Mouse (Mus musculus): ENCODE measurements at regions not wholly inside any gene's neighbourhood (a gene's known extent, or its start where the extent isn't known, plus 50 kb on each side); places are given as distances from the start of the nearest gene placed in this dataset.

DNA sequence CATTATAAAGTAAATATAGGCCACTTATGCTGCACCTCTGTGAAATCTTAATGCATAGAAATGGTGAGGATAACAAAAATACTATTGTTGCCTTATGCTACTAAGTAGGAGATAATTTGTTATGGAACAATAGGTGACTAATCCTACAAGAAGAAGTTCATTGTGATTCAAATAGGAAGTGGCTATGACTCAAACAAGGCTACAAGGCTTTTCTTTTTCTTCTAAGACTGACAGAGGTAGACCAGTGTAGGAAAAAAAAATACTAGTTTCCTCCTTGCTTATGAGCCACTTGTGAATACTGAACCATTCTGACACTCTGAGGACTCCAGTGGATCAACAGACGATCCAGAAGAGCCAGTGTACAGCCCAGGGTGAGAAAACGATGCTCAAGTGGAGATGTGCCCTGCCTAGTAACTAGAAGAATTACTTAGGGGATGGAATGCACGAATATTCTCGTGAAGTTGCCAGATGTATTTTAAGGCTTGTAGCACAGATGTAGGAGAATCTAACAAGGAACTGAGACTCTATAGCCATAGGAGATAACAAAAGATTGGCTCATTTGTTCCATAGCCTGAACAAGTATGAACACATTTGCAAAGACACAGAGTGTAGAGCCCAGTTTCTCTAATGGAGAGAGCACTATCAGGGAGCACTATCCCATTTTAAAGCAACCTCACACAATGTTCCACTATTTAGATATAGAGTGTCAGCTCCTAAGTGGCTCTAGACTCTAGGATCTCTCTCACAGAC lies 60.3 kb downstream of the Fzd1 start:
- no peak for DNase-seq

GRCm38 (mm10) chr5:4696701-4697100 lies 61.1 kb downstream of the Fzd1 start:
- DNase-seq, result no peak

DNA sequence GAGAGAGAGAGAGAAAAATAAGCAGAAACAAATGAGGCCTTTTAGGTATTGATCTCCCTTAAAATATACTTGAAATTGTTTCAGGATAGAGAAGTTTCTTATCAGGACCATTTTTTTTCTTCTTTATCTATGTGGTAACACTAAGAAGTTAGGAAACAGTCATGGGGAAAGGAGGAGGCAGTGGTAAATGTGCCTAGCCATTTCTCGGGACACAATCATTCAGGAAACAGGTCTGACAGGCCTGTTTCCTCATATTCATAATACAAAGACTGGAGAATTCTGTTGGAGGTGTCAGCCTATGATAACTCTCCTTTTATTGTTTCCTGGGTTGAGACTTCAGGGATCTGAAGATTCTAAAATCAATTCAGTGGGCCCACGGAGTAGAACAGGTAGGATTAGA lies 68.7 kb downstream of the Fzd1 start:
- DNase-seq, result no peak

- DNase-seq, result peak in 1 of 2 experiments; percentile 7
These were observed 82.5 kb downstream of the Fzd1 start for GRCm38 (mm10) chr5:4675316-4675715.

- no peak for DNase-seq
These were observed 91.5 kb downstream of the Fzd1 start for GRCm38 (mm10) chr5:4666381-4666780.

DNA sequence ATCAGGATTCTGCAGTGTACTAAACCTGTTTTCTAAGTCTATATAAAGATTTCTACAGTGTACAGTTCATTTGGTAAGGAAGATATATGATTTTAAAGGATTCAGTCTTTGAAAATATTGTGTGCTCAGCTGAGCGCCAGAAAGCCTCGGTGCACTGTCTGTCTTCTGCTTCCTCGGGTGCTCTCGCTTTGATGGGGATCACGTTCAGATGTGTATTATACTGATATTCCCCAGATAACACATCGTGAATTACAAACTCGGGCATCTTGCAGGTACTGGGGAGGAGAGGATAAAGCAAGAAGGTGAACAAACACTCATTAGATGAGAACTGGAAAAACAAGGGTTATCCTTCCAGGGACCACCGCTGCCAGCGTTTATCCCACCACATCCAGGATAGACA lies 91.9 kb downstream of the Fzd1 start:
- no peak for DNase-seq

DNA sequence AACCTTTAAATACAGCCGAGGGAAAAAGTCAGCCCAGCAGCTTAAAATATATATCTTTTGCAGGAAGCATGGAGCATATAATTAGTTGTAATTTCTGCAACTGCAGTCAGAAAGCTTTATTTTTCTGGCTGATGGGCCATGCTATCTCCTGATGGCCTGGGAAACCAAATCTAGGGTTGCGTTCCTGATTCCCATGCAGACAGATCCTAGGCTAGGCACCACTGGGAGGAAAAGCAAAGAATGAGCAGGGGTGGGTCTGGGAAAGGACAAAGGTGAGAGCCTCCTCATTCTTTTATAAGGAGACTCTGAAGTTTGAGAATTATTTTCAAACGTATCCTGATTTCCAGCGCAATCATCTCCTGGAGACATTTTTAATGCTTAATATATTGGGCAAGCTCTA lies 92.9 kb downstream of the Fzd1 start:
- no peak for DNase-seq

DNA sequence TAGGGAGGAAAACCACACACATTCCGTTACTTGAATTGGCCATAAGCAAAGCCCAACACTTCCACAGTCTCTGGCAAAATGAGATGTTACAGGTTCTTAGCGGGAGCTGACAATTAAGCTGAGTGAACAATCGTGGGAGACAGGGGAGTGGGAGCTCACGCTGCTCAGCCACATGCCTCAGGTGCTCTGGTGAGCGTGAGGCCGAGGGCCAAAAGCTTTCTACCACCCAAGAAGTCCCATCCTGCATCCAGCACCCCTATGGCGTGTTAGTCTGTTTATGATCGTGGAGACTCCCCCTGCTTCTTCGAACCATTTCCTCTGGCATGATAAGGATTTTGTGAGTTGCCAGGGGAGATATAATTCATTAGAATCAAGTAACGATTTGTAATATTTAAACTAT lies 93.3 kb downstream of the Fzd1 start:
- DNase-seq, result no peak

- DNase-seq, result no peak
These were observed 95.6 kb downstream of the Fzd1 start for GRCm38 (mm10) chr5:4662198-4662585.

DNA sequence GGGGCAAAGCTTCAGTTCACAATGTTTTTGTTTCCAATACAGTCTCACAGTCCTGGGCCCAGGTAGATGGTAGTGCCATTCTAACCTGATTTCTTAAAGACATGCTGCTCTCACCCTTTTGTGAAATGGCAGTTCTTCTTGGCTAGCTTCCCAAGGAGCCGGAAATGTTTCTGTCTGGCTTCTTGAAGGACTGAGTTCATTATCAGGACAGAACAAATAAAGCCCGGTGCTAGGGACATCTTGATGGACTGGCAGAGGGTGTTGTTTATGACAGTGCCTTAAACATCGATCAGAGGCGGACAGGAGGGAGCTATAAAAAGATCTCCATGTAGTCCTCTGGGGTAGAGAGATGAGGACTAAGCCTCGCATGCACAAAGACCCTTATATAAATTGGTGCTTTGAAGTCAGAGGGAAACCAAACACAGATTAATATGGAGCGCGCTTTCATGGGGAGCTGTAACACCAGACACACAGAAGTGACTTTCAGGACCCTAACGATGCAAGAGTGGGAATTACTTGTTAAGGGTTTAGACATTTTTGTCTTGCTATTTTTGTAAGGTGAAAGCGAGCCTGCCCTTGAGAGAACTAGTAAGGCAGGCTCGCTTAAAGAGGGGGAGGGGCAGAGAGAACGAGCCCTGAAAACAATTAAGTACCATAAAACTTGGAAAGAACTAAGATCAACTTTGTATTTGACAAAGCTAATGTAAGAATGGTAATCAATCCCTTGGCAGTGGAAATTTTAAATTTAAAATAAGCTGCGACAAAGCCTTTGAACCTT lies 96.2 kb downstream of the Fzd1 start:
- no peak for DNase-seq

DNA sequence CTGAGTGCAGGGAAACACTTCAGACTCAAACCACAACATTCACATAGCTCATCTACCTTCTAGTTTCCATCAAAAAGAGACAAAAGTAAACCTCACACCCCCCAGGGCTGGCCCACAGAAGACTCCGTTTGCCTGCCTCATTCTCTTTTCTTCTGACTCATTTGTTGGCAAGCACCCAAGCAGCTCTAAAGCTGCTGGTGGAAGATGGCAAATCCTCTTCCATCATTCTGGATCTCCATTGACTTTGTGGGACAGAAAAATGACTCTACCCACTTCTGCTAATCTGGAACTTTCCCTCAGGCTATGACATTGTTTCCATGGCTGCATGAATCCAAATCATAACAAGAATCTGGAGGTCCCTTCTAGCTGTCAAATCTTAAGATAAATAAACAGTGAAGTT lies 99.9 kb downstream of the Fzd1 start:
- no peak for DNase-seq

DNA sequence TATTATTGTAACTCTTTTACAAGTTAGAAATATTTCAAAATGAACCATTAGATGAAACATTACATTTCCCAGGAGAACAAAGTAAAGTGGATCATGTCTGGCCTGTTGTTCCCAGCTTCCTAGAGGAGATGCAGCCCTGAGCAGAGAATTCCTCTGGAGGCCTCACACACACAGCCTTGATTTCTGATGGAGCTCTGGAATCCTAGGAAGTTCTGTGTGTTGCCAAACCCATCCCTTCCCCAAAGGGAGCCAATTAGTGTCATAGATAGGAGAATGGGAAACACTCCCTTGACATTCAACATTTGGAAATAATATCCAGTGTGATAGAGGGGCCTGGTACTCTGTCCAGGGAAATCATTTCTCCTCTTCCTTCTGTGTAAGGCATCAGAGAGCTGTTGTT lies 103.6 kb downstream of the Fzd1 start:
- no peak for DNase-seq

DNA sequence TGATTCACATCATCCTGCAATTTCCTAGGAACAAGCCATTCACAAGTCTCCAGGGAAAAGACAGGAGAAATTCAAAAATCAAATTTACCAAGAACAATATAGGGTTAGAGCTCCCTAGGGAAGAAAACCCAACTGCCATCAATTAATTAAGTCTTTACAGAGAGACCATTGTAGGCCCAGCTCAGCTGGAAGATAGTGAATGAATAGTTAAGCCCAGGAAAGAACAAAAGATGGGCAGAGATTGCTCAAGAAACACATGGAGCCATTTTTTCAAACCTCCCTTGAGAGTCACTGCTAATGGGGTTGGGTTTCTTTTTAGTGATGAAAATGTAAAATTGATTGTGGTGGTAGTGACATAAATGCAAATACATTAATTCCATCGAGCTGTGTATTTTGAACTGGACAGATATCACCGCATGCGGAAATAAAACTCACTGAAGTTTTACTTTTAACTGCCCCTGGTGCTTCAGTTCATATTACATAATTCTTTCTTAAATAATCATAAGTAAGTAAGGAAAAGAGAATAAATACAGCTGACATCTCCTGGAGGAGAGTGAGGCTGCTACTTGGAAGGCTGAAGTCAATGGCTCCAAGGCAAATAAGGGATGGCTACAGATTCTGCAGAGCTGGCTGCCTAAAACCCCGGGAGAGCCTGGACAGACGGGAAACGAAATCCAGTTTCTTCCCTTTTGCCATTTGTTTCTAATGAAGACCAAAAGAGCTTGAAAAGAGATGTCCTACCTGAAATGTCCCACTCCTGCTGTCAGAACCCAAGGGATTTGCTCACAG lies 106.5 kb downstream of the Fzd1 start:
- no peak for DNase-seq

DNA sequence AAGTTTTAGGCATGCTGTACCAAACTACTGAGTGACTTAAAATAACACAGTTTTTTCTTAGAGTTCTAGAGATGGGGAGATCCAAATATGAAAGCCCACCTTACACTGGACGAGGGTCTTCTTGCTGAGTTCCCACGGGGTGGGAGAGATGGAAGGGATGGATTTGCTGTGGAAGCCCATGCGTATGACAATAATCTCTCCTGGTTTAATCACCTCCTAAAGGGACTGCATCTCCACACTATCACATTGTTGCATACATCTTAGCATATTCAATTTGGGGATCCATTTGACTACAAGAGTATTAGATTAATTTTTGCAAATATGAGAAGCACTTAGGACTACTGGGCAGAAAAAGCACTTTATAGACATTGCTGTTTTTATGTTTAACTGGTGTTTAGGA lies 107.1 kb downstream of the Fzd1 start:
- DNase-seq, result no peak

- DNase-seq, result no peak
These were observed 107.8 kb downstream of the Fzd1 start for GRCm38 (mm10) chr5:4649858-4650556.

- DNase-seq, result no peak
These were observed 116.8 kb downstream of the Fzd1 start for GRCm38 (mm10) chr5:4641041-4641440.

GRCm38 (mm10) chr5:4633763-4634162 lies 124.1 kb downstream of the Fzd1 start:
- no peak for DNase-seq

DNA sequence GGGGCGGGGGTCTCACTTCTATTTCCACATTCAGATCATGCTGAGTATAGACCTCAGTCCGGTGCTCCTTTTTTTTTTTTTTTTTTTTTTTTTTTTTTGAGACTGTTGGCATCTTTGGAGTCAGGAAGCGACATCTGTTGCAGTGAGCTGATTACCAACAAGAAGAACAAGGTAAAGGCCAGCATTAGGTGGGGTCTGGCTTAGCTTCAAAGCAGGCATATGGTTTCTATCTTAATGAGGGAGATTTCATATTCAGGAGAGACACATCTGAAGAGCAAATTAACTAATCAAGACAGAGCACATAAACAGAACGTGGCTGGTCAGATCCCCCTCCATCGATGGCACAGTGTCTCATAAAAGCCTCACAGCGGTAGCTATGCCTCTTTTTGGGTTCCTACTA lies 132.6 kb downstream of the Fzd1 start:
- no peak for DNase-seq

GRCm38 (mm10) chr5:4623625-4624024 lies 134.2 kb downstream of the Fzd1 start:
- DNase-seq, result no peak

DNA sequence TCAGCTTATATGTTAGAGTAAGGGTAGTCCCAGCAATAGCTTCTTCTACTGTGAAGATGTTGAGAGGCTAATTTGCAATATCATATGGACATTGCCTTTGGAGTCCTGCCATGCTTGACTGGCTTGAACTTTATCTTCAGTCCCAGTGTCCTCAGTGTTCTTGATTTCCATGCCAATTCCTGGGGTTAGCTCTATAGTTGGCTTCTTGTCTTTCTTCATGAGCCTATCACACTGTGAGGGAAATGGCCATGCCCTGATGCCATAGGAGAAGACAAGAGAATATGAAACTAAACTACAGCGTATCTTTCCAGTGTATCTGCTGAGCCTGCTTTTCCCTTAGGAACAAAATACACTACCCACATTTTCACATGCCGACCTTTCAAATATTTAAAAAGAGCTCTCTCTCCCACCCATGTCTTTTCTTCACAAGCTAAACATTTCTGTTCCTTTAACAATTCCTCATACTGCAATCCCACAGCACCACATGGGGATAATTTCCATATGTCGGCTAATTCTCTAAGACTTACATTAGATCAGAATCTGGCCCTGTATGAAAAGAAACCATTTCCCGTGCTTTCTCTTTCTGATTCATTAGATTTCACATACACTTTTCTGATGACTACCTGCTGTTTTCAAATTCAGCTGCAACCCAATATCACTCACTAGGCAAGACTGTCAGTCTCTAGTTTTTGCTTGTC lies 137.2 kb downstream of the Fzd1 start:
- peak; percentile 5 to 20 for DNase-seq

- DNase-seq, result no peak
These were observed 142.6 kb downstream of the Fzd1 start for GRCm38 (mm10) chr5:4615233-4615632.

GRCm38 (mm10) chr5:4597471-4597870 lies 160.4 kb downstream of the Fzd1 start:
- peak in 1 of 2 experiments; percentile 12 for DNase-seq

All from kidney, adult 8-10 months (tissue).